Mouse (Mus musculus) hematopoietic stem cell, adult 5-6 weeks (primary cell): Measurements from ENCODE around the gene S100a9. TPM values are rescaled to one million over a fixed set of nuclear protein-coding genes. Genes with fewer than 3 reads are reported as not detected.
A peak's percentile ranks its signal among the peaks of the same experiment; 100 is the strongest.

Source experiments
- ATAC-seq, 2 experiments: fragments of 125-278 bp in 1 of 2; replicated peaks in 1 of 2; 2 replicates each; pipeline ENCODE4 v1.8.0; 2016 to 2017; ENCODE audit warnings: inconsistent platforms in 2 of 2, mild to moderate bottlenecking in 2 of 2, moderate number of reproducible peaks in 2 of 2, low read depth in 1 of 2, moderate TSS enrichment in 1 of 2; ENCODE audit not compliant: low FRiP score in 2 of 2, poor library complexity in 2 of 2, severe bottlenecking in 2 of 2, insufficient read depth in 1 of 2, low TSS enrichment in 1 of 2
- total RNA-seq: library from RNA; stranded (forward); fragments of 172-1452, 232-1000 nt; gene quantifications from 2 replicates; pipeline ENCODE4 v1.2.3, GENCODE M21; 2017

S100a9 gene
- total RNA-seq, 1 experiment from 2014 or later = 1,063 TPM

- ATAC-seq = no peak
These were observed 48.2 kb downstream of the S100a9 start for GRCm38 (mm10) chr3:90647291-90647690.

- peak; percentile 47 to 54; a peak in 1 of 4 replicates for ATAC-seq
These were observed 51.3 kb downstream of the S100a9 start for GRCm38 (mm10) chr3:90644220-90644619.

Other genes starting within 250 kb of the S100a9 start
- gene Npr1, start 229.9 kb downstream of the S100a9 start, total RNA-seq = 0.38 TPM in 1 of 2 replicates, not detected in the other
- 203 and 236 TPM in 2 replicates for gene Ilf2, start 219.6 kb downstream of the S100a9 start, total RNA-seq
- 52.2 and 60.1 TPM in 2 replicates for gene Snapin, start 204.7 kb downstream of the S100a9 start, total RNA-seq
- gene Chtop, start 186.2 kb downstream of the S100a9 start, total RNA-seq = 109 and 142 TPM in 2 replicates
- 79.8 and 83.0 TPM in 2 replicates for gene S100a1, start 181.3 kb downstream of the S100a9 start, total RNA-seq
- 109 and 112 TPM in 2 replicates for gene S100a13, start 181.3 kb downstream of the S100a9 start, total RNA-seq
- gene S100a14, start 168.9 kb downstream of the S100a9 start, total RNA-seq = not detected in 2 replicates
- gene S100a16, start 158.5 kb downstream of the S100a9 start, total RNA-seq = not detected in 2 replicates
- gene S100a3, start 135.1 kb downstream of the S100a9 start, total RNA-seq = 1.6 TPM in 1 of 2 replicates, not detected in the other
- gene S100a2, start 105.5 kb downstream of the S100a9 start, total RNA-seq = not detected in 2 replicates
- gene Gm42674, start 93.8 kb downstream of the S100a9 start, total RNA-seq = not detected in 2 replicates
- gene S100a4, start 92.0 kb downstream of the S100a9 start, total RNA-seq = 29.5 and 78.7 TPM in 2 replicates
- gene S100a5, start 87.2 kb downstream of the S100a9 start, total RNA-seq = not detected in 2 replicates
- 37.1 and 121 TPM in 2 replicates for gene S100a6, start 82.8 kb downstream of the S100a9 start, total RNA-seq
- not detected in 2 replicates for gene S100a7a, start 41.7 kb downstream of the S100a9 start, total RNA-seq
- gene S100a8, start 26.7 kb downstream of the S100a9 start, total RNA-seq = 2,013 and 6,407 TPM in 2 replicates
- not detected in 2 replicates for gene Pglyrp4, start 31.2 kb upstream of the S100a9 start, total RNA-seq
- gene Gm5849, start 82.2 kb upstream of the S100a9 start, total RNA-seq = not detected in 2 replicates